Mouse (Mus musculus): ENCODE measurements around the gene Insm2.
"Not testable (repeated sequence)": the region's sequence is repeated elsewhere in the genome, so short reads cannot be mapped to it uniquely, and the experiment has no call there.

The Insm2 gene

GRCm38 (mm10) chr12:55598887-55599561 is at the start of gene Insm2:
Insm2 (plus strand) TSS chr12:55599427.
- peak in 1 of 2 experiments; percentile 10 for DNase-seq (ENCODE audit: low spot score in 2 of 2)

- DNase-seq (ENCODE audit: low spot score in 2 of 2) = not testable (repeated sequence)
Measured at GRCm38 (mm10) chr12:55554901-55555300, 44.3 kb upstream of the Insm2 start.

DNA sequence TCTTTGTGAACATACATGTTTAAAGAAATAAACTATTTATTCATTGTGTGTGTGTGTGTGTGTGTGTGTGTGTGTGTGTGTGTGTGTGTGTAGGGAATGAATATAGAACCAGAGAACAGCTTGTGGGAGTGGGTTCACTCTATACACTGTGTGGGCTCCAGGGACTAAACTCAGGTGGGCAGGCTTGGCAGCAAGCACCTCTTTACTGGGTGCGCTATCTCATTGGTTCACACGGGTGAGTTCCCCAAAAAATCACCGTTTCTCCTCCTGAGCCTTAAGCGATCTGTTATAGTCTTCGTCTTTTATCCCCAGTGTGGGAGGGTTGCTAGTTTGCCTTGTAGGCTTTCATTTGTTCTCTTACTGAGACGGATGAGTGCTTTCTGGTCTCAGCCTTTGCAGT is 41.4 kb upstream of the Insm2 start:
- no peak for DNase-seq (ENCODE audit: low spot score in 2 of 2)

- DNase-seq (ENCODE audit: low spot score in 2 of 2) = no peak
Measured at GRCm38 (mm10) chr12:55559184-55559855, 39.9 kb upstream of the Insm2 start.

GRCm38 (mm10) chr12:55560025-55560690 is 39.1 kb upstream of the Insm2 start:
- DNase-seq (ENCODE audit: low spot score in 2 of 2) = no peak

DNA sequence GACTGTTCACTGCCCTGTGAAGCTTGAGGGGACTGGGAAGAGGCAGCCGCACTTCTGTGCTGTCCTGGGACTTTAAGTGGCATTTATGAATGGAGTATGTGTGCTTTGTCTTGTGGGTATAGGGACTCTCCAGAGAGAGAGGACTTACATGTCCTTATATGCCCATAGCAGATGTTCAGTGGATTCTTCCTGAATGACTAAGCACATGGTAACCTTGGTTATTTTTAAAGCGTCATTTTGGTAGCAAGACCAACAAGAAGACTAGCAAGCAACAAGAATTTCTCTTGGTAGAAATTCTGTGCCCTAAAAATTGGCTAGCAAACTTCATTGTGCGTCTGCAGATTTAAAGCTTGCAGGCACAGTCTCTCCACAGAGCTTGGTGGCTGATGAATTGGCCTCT is 35.5 kb upstream of the Insm2 start:
- peak in 1 of 2 experiments; percentile 10 for DNase-seq (ENCODE audit: low spot score in 2 of 2)

DNA sequence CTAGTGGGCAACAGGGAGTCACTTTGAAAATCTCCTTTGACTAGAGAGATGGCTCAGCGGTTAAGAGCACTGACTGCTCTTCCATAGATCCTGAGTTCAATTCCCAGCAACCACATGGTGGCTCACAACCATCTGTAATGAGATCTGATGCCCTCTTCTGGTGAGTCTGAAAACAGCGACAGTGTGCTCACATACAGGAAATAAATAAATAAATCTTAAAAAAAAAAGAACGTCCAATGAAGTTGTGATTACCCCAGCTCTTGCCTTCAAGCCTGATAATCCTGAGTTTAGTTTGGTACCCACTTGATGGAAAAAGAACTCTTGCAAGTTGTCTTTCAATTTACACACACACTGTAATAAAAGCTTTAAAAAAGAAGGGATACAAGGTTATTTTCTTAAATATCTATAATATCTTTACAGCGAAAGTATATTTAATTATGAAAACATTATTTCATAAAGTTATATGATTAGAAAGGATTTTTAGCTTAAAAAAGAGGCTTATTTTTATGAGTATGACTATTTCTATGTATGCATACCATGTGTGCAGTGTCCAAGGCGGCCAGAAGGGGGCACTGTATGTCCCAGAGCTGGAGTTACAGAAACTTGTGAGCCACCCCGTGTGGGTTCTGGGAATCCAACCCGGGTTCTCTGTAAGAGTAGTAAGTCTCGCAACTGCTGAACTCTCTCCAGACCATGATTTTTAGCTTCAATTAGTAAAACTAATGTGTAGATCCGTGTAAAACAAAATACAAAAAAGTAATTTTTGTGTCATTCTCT is 34.9 kb upstream of the Insm2 start:
- no peak for DNase-seq (ENCODE audit: low spot score in 2 of 2)

DNA sequence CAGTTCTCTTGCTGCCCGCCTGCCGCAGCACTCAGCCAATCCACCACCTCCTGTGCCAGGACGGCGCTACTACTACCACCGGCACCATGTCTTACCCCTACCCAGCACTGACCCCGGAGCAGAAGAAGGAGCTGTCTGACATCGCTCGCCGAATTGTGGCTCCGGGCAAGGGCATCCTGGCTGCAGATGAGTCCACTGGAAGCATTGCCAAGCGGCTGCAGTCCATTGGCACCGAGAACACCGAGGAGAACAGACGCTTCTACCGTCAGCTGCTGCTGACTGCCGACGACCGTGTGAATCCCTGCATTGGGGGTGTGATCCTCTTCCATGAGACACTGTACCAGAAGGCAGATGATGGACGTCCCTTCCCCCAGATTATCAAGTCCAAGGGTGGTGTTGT is 34.0 kb upstream of the Insm2 start, which contains the start of gene Aldoart2:
Aldoart2 (plus strand) TSS at position 34 of the 400 bp plus-strand sequence.
- DNase-seq (ENCODE audit: low spot score in 2 of 2) = no peak

- no peak for DNase-seq (ENCODE audit: low spot score in 2 of 2)
Measured at GRCm38 (mm10) chr12:55565867-55566266, 33.4 kb upstream of the Insm2 start.

- DNase-seq (ENCODE audit: low spot score in 2 of 2) = no peak
Measured at GRCm38 (mm10) chr12:55566837-55567236, 32.4 kb upstream of the Insm2 start.

- no peak for DNase-seq (ENCODE audit: low spot score in 2 of 2)
Measured at GRCm38 (mm10) chr12:55568466-55568865, 30.8 kb upstream of the Insm2 start.

- DNase-seq (ENCODE audit: low spot score in 2 of 2) = no peak
Measured at GRCm38 (mm10) chr12:55569676-55570075, 29.6 kb upstream of the Insm2 start.

DNA sequence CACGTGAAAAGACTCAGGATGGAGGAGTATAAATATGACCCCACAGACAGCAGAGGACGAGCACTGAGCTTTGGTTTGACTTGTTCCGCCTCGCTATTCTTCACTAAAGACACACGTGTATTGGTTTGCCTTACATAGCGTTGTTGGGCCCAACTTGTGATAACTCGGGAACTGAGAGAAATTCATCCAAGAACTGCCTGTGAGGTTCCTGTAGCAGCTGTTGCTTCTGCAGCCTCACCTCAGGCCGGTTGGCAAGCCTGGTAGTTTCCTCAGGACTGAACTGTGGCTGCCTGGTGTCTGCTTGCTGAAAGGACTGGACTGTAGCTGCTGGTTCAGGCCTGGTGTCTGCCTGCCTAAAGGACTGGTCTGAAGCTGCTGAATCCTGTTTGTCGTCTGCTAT is 28.6 kb upstream of the Insm2 start:
- DNase-seq (ENCODE audit: low spot score in 2 of 2) = no peak

DNA sequence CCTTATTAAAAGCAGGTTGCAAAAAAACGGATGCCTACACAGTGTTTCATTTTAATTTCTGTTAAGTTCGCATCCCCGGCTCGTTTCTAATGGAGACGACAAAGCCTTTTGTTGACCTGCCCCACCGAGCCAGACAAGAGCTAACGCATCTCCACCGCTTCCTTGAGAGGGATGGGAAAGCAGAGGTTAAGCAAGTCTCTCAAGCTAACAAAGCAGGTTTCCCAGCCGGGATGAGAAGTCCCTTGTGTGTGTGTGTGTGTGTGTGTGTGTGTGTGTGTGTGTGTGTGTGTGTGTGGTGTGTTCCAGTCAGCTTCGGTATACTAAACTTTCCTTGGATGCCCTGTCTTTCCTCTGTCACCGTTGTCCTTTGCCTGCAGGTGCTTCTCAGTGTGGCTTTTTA is 28.0 kb upstream of the Insm2 start:
- DNase-seq (ENCODE audit: low spot score in 2 of 2) = no peak

- DNase-seq (ENCODE audit: low spot score in 2 of 2) = no peak
Measured at GRCm38 (mm10) chr12:55571661-55572060, 27.6 kb upstream of the Insm2 start.

DNA sequence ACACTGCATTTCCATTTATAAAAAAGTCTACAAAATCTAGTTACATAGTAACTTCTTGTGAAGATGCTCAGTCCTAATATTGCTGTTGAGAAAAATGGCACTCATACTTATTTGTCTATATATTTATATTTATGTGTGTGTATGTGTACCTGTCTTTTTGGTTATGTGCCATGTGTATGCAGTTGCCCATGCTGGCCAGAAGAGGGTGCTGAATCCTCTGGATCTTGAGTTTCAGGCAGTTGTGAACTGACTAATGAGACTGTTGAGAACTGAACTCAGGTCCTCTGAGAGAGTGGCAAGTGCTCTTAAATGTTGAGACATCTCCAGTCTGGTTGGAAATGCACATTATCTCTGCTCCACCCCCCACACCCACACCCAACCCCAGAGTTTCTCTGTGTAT is 26.1 kb upstream of the Insm2 start:
- no peak for DNase-seq (ENCODE audit: low spot score in 2 of 2)

- no peak for DNase-seq (ENCODE audit: low spot score in 2 of 2)
Measured at GRCm38 (mm10) chr12:55573794-55574193, 25.4 kb upstream of the Insm2 start.

- DNase-seq (ENCODE audit: low spot score in 2 of 2) = not testable (repeated sequence)
Measured at GRCm38 (mm10) chr12:55586936-55587335, 12.3 kb upstream of the Insm2 start.

DNA sequence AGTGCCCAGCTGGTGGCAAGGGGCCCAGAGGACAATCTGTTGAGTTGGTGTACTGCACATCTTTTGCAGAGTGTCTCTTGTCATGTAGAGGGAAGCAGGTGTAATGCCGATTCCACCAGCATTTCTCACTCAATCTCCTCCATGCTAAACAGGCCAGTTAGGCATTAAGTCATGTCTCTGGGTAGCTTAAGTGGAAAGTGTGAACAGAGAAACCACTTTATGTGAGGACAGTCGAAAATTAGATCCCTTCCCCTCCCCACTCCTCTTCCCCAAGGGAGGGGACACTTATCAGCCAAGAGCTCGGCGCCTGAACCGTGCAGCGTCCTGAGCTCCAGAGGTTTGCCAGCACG is 715 bp upstream of the Insm2 start:
- DNase-seq (ENCODE audit: low spot score in 2 of 2) = no peak

GRCm38 (mm10) chr12:55599639-55600502 is 644 bp downstream of the Insm2 start:
- DNase-seq (ENCODE audit: low spot score in 2 of 2) = peak; percentile 29 to 31

DNA sequence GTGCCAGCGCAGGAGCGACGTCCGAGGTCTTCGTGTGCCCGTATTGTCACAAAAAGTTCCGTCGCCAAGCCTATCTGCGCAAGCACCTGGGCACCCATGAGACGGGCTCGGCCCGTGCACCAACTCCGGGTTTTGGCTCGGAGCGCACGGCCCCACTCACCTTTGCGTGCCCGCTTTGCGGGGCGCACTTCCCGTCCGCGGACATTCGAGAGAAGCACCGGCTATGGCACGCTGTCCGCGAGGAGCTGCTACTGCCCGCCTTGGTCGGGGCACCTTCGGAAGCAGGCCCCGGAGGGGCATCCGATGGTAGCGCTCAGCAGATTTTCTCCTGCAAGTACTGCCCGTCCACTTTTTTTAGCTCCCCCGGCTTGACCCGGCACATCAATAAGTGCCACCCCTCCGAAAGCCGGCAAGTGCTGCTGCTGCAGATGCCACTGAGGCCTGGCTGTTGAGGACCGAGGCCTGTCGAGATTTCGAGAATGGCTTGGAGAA is 1.3 kb downstream of the Insm2 start:
- no peak for DNase-seq (ENCODE audit: low spot score in 2 of 2)

All from frontal cortex, postnatal 36 days (tissue).